Mouse (Mus musculus) megakaryocyte, adult 5-6 weeks (primary cell): ENCODE results near the gene Col5a1. TPM values are rescaled to one million over a fixed set of nuclear protein-coding genes. Genes with fewer than 3 reads are reported as not detected.
A peak's percentile ranks its signal among the peaks of the same experiment; 100 is the strongest.

Experiments
- ATAC-seq: 2 replicates; pipeline ENCODE4 v1.8.0; 2016; ENCODE audit warnings: mild to moderate bottlenecking, inconsistent platforms; ENCODE audit not compliant: poor library complexity, severe bottlenecking
- total RNA-seq, 2 experiments: library from RNA; stranded (forward) in 1 of 2; stranded (reverse) in 1 of 2; fragments of 153-499, 151-499 nt in 1 of 2; fragments of 221-1000, 200-1000 nt in 1 of 2; gene quantifications; 2 replicates each; pipeline versions ENCODE4 v1.2.3 to v1.2.4; 2015 to 2017

The Col5a1 gene
- total RNA-seq, 2 experiments from 2014 or later = 1.1 to 2.2 TPM

DNA sequence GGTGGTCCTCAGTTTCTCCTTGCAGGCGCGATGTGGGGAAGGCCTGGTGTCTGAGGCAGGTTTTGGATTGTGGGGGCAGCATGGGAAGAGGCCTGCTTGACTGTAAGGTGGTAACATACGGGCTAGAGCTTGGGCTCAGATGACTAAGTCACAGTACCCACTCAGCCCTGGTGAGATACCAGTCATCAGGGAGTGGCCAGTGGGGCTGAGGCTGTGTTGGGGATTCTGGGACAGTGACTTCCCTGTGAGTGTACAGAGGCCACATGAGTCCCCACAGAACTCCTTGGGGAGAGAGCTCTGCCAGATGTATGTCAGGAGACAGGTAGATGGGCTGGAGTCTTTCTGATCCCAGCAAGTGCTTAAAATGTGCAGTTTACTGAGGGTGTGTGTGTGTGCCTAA is 31.0 kb downstream of the Col5a1 start:
- ATAC-seq = no peak

DNA sequence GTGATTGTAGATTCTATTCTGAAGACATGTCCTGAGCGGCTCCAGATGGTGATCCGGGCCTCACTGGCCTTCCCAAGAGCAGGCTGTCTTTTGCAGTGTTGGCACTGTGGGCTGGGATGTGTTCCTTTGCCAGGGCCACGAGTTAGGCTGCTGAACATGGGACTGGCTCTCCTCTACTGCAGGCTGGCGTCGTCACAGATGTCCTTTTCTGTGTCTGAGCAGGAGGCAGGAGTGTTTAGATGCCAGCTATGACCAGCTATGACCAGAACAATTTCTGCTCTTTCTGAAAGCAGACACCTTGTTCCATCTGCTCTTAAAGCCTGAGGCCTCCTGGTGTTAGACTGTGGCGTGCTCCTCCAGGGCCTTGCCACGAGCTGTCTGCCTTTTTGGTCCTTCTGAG is 31.9 kb downstream of the Col5a1 start:
- ATAC-seq = no peak

DNA sequence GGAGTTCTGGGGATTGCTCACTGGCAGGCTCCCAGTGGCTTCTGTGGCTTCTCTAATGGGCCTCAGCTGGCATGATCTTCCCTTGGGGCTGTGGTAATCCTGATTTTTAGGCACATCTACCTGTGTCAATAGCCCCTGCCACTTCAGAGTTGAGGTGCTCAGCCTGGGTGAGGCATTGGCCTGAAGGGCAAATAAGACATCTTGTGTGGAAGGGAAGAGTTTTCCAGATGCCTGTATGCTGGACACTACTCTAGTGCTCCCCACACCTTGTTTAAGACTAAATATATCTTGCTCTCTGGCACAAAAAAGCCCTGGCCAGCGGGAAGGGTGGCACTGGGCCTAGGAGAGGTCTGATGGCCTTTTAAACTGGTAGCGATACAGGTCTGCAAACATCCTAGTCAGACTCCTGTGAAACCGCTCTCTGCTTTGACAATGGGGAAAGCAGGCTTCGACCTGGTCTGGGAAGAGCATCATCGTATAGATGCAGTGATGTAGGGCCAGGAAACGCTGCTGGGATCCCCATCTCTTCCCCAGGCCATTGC is 33.2 kb downstream of the Col5a1 start:
- no peak for ATAC-seq

DNA sequence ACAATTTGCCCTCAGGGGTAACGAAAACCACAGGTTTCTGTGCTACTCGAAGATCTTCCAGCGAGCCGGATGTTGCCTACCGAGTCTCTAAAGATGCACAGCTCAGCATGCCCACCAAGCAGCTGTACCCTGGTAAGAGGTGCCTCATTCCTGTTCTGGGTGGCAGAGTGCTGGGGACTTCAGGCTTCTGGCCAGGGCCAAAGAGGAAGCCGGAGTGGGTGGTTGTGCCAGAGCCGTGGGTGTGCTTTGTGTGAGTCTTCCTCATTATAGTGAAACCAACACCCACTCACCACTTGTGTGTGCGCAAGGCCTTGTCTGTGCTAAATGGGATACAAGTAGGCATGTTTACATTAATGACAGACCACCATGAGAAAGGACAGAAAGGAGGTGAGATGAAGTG is 35.8 kb downstream of the Col5a1 start:
- peak; percentile 90 for ATAC-seq

DNA sequence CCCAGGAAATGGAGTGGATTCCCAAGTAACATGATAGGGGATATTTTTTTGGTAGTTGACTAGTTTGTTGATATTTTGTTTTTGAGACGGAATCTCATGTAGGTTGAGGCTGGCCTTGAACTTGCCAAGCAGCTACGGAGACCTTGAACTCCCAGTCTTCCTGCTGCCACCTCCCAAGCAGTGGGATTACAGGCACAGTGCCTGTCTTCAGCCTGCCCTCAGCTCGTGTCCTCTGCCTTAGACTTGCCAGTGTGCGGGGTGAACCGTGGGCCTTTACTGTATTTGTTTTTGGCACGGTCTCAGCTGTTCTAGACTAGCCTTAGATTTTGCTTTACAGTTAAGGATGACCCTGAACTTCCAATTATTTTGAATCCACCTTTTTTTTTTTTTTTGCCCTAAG is 37.5 kb downstream of the Col5a1 start:
- no peak for ATAC-seq

DNA sequence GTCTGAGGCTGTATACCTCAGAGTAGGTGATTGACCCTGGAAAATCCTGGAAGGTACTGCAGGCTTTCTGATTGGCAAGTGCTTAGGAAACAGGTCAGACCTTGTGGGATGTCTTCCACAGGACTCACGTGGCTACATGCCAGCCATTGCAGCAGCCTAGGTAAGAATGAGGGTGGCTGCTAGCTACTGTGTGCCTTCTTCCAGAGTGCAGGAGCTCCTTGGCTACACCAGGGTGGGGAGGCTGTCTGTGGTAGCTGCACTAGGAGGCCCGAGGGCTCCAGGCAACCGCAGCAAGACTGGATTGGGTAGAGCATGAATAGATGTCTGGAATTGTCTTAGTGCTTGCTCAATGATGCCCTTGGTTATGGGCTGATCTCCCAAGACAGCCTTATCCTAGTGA is 38.2 kb downstream of the Col5a1 start:
- no peak for ATAC-seq

DNA sequence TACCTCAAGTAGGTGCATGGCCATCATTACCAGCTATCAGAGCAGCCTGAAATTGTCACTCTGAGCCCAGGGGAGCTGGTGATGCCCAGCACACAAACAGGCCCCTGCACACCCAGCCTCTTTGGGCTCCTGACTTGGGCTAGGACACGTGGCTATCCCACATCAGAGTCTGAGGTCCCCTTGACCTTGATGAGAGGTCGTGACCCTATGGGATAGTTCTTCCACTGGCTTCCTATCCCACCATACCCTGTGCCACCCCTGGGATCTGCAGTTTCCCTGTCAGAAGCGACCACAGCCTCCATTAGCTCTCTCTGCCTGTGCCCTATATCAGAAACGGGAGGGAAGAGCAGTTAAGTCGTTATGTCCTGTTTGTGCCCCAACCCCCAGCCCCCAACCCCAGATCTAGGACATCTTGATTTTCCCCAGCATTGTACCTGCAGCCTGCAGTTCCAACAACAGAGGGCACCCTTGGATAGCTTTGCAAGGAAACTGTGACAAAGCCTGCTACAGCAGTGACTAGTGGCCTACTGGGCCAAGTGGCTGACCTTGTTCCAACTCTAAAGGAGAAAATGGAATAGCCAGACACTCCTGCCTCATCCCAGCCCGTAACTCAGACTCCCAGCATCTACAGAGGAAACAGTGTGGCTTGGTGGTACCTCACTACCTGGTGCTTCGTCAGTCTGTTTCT is 40.4 kb downstream of the Col5a1 start:
- no peak for ATAC-seq

DNA sequence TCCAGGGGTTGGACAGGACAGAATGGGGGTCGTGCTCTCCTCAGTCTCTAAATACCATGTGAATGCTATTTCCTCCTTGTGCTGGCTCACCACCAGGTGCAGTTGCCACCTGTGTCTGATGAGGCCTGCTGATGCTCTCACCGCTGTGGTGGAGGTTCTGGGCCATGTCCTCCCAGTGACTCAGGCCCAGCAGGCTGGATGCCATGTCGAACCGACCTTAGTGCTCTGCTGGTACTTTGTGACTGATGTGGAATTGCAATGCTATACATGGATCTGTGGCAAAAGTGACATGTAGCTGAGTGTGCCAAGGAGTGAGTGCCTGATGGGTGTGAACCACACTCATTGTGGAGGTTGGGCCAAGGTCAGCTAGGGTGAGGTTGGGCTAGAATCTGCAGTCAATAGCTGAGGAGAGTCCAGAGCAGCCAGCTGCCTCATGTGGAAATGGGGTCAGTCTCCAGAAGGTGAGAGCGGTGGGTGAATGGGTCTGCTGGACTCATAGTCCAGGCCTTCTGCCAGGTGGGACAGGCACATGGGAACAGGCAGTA is 44.3 kb downstream of the Col5a1 start:
- no peak for ATAC-seq

DNA sequence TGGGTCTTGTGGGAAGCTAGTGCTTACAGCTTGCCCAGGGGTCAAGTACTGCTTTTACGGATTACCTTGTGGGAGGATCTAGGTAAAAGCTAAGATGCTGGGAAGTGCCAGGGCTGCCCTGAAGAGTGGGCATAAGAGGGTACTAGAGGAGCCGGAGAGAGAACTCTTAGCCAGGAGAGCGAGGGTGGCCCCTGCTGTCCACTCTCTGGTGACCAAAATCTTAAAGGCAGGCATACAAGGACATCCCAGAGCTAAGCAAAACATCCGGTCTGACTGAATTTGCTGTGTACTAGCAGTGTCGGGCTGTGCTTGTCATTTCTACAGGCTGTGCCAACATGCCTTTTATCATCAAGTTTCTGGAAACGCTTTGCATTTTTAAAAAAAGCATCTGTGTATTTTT is 44.9 kb downstream of the Col5a1 start:
- no peak for ATAC-seq

DNA sequence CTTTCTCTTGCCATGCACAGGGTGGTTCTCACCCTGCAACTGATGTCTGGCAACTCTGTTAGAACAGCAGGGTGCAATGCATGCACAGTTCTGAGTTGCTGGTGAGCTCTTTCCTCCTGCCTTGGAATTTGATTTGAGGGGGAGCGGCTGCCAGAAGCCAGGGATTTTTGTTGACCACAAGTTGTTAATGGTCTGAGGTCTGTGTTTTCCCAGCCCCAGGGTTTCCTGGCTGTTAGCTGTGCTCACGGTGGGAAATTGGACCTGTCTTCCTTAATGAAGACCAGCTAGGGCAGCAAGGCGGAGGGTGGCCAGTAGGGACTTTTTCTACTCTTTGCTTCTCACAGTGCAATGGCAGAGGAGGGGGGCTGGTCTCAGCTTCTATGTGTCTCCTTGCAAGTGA is 45.7 kb downstream of the Col5a1 start:
- ATAC-seq = no peak

DNA sequence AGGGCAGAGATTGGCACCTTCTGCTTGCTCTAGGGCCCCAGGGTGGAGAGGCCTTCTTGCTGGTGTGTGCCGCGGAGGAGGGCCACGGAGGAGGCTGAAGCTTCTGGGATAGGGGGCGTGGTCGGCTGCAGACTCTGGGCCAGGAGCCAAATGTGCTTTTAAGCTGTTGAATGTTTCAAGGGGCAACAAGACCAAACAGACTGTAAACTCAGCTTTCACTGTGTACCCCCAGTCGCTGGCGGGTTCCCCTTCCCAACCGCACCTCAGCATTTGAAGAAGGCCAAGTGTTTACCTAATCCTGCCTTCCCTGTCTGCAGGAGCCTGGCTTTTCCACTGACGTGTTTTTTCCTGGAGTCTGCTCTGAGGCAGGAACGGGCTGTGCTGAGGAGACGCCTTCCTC is 48.0 kb downstream of the Col5a1 start:
- no peak for ATAC-seq

DNA sequence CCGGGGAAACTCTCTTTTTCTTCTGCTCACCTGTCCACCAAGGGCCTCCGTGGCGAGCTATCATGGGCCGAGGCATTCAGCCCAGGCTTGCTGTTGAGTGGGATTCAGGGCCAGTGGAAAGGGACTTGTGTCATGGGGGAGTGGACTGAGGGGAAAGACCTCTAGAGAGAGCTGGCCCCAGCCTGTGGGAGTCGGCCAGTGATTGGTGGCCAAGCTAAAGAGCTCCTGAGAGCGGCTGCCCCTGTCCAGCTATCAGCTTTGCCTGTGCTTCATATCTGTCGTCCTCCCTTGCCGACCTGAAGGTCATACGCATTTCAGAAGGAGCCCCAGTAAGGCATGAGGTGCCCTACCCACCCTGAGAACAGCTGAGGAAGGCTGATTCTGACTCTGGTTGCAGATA is 48.6 kb downstream of the Col5a1 start:
- ATAC-seq = no peak

DNA sequence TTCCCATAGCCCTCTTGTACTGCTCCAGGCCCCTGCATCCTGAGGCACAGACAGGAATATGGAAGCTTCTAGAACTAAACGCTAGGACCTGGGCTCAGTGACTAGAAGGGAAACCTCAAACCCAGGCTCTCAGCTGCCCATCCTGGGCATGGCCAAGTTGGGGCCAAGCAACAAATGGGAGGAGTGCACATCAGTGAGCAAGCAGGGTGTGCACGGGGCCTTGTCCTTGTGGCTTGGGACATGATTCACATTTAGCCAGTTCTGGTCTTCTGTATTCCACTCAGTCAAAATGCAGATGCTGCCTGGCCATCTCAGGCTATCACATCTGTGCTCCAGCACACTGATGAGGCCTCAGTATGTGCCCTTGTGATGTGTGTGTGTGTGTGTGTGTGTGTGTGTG is 49.2 kb downstream of the Col5a1 start:
- no peak for ATAC-seq

DNA sequence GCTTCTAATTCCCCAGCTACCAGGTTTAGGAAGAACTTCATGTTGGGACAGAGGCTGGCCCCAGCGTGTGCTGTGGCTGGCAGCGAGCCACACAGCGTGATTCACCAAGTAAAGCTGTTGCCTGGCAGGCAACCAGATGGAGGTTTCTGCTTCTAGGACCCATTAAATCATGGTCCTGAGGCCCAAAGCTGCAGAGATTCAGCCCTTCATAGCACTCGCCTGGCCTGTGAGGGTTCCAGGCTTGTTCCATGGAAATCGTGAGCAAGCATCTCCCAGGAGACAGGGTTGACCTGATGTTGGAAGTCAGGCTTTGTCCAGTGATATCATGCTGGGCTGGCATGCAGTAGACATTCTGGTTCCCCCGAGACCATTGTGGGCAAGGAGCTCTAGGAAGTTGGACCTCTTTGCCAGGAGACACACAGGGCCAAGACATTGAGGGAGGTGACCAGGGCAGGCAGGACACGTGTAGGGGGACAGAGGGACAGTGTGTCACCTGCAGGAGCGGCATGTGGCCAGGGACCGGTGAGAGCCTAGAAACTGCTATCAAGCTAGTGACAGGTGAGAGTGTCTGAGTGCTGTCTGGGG is 50.5 kb downstream of the Col5a1 start:
- no peak for ATAC-seq

DNA sequence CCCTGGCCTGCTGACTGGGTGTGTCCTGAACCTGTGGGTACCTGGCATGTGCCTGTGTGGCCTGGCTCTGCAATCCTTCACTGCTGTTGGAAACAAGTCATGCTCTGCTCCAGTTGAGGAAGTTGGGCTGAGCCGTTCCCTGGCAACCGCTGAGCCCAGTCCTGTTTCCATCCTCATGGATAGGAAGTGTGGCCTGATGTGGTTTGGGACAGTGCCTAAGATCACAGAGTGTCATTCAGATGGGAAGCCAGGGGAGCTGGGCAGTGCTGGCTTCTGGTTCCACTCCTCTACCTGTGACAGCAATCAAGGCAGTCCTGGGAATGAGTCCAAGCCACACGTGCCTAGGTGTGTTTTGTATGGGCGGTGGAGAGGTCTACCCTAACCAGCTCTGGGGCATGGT is 53.2 kb downstream of the Col5a1 start:
- no peak for ATAC-seq

DNA sequence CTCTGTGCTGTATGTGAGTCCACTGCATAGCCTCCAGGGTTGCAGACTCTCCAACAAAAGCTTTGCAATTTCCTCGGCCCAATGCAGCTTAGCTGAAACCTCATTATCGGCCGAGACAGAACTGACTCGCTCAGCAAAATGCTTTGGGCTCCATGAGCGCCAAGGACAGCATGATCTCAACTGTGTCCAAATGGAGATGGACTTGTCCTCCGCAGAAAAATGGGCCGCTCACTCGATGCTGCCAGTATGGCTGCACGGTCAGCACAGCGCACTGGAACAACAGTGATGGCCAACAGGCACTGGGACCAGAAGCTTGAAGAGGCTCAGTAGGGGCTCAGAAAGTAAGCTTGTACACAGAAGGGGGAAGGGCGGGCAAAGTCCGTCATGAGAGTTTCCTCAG is 53.9 kb downstream of the Col5a1 start:
- ATAC-seq = no peak

DNA sequence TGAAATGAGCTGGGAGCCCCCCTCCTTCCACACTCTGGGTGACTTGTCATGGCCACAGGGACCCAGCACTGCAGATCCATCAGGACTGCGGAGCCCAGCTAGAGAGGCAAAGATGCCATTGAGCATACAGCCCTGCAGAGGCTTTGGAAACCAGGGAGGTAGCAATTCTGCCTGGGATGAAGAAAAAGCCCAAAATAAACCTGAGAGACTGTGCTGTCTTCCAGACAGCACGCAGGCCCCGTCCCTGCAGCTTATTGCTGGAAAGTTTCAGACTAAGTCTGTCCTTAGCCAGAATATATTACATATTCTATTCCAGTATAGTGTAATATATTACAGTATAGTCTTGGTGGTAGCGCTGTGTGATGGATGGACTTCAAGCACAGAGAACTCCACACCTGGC is 61.0 kb downstream of the Col5a1 start:
- no peak for ATAC-seq

DNA sequence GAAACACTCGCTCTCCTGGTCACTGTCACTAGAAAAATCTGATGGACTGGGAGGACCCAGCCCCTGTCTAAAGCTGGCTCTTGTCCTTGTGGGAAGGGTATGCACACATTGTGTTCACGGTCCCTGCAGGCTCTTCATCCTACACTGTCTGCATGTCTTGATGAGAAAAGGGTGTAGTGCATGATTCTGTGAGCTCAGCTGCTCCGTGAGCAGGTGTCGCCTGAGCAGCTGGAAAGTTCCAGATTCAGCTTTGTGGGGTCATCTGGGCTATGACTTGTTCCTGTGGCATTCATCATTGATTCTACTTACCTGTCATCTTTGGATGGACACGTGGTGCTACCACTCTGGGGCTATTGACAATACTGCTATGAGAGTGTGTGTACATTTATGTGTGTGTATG is 61.7 kb downstream of the Col5a1 start:
- ATAC-seq = no peak

DNA sequence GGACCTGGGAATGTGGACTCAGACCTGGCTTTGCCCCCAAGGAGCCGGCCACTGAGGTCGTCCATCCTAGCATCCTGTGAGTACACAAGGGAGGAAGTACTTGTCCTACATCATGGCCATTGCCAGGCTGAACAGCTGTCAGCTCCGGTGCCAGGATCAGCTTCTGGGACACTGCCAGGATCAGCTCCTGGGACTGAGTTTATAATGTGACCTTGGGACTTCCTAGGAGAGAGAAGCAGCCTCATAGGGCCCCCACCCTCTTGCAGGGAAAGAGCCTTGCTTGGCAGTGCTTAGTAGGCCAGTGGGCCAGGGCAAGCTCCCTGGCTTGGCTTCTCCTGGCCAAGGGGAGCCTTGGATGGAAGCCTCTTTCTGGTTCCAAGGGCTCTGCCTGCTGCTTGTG is 67.6 kb downstream of the Col5a1 start:
- ATAC-seq = no peak

DNA sequence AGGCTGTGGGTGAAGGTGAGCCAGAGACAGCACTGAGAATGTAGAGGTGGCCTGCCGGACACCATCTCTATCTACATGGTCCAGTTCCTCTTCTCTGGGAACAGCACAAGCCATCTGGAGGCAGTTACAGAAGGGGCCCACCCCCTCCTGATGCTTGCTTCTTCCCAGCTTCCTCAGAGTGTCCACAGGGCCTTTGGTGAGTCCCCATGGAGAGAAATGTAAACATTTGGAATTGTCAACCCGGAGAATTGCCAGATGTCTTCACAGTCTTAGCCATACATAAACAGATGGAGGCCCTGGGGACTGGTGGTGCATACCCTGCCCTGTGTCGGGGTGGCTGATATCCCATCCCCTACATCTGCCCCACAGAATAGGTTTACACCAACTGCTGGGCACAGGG is 68.7 kb downstream of the Col5a1 start:
- no peak for ATAC-seq

DNA sequence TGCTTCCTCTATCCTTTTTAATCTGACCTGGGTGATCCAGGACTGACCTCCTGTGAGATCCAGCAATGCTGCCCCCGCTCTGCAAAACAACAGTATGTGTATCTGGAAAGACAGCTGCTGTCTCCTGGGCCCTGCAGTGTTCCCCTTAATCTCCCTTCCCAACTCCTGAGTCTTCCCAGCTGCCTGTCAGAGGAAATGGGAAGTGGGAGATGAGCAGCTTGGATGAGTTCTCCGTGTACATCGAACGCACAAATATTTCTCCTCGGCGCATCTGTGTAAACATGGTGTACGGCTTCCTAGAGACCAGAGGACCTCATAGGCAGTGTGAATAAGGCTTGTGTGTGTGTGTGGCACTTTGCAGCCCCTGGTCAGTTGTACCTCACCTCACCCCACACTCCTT is 70.5 kb downstream of the Col5a1 start:
- ATAC-seq = no peak

DNA sequence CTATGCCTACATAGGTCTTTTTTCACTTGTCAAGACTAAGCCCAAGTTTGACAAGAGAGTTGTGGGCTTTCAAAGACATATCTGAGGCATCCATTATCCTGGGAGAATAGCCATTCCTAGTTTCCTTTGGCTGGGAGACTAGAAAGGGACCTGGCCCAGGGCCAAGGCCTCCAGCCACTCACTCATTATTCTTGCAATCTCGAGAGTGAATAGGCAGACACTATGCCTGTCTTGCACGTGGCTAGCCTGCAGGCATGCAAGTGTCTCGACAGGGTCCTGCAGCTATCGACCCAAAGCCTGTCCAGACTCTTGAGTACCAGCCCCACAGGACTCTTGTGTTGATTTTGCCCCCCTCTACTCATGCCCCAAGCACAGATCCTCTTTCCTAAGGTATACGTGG is 71.0 kb downstream of the Col5a1 start:
- ATAC-seq = no peak

DNA sequence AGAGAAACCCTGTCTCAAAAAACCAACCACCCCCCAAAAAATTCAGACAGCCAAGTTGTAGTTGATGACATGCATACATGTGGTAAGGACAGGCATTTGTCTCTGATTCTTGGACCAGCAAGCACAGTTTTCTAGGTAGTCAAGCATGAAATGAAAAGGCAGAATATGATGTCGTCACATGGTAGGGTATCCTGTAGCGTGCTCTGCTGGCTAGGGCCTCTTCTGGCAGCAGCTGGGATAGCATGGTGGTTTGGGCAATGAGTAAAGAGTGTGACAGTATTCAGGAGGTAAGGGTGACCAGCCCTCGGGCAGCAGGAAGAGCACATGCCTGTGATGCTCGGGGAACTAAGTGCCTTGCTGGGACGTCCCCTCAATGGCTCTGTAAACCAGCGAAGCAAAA is 73.0 kb downstream of the Col5a1 start:
- ATAC-seq = no peak
